Comparison of ENCODE assay signal across 9 mouse cellular contexts in the genomic region with DNA sequence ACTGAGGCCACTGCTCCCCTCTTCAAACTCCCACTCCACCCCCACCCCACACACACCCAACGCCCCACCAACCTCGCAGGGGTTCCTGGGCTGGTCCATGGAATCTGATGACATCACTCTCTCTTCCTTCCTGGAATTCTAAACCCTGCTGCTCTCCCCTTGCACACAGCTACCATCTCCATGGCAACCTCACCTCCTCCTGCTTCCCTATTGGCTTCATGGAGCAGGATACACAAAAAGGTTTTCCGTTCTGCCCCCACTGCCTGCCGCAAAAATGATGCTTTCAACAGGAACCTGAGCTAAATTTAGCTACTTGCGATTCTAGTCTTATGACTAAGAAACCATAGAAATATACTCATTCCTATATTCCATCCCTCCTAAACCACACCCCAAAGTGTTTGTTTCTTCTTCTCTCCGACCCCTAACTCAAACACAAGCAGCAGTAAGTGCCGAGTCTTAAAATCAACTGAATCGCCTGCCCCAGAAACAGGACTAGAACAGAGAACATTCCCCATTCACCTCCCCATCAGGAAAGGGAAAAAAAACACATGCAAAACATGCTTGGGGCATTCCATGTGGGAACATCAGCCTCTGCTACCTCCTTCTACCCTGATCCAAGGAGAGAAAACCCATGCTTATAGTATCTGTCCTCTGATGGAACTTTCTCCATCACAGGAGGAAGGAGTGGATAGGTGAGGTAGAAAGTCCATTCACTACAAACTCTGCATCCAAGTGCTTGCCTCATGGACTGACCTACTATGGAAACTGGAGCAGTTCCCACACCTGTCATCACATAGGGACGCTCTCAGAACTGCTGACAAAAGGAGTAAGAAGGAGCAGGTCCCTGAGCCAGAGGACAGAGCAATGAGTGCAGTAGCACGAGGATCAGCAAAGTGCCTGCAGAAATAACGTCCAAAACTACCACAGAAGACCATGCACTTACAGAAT.
DNase-seq lines count a peak whose midpoint lies in the region; ATAC-seq and TF ChIP-seq lines count a peak whose summit lies in the region.
"Had no signal": no experiment of that assay in that cellular context is flagged by ENCODE, and none has a peak within 500 bp of the region (broad histone marks: within the 10 kb centered on the region; RNA-seq: fewer than 3 reads in every experiment).

No protein-coding gene starts in this region.

- H3K4me2 ChIP-seq in forebrain, embryonic 11.5 days (ENCODE audit: low read depth, low read length, severe bottlenecking) = peak overlapping the region; percentile 42

- intact Hi-C loops in heart, postnatal 25 days (cut with DNase I) = no loop called here

- H3K27me3 ChIP-seq in forebrain, embryonic 11.5 days (ENCODE audit: control insufficient read depth, insufficient read depth, low read length) = no peaks in the 10 kb centered on the region
- H3K27me3 ChIP-seq in small intestine, adult 2 months (ENCODE audit: control insufficient read depth, insufficient read depth, low read length) = no peaks in the 10 kb centered on the region

- no peak overlapping the region for H3K4me3 ChIP-seq in lung, adult 2 months (replicated peaks; ENCODE audit: extremely low read depth, low read depth, low read length)
- peak overlapping the region; percentile 1; the same call in 1 of the 2 replicates for H3K4me3 ChIP-seq in forebrain, embryonic 11.5 days (ENCODE audit: low read depth, low read length)
- H3K4me3 ChIP-seq in small intestine, adult 2 months (ENCODE audit: low read depth, low read length) = no peak overlapping the region

- H3K9ac ChIP-seq in forebrain, embryonic 11.5 days (ENCODE audit: low read length) = peak overlapping the region; percentile 20; the same call in 1 of the 2 replicates

- H3K9me3 ChIP-seq in forebrain, embryonic 11.5 days (ENCODE audit: control insufficient read depth, low read length) = no peaks in the 10 kb centered on the region
- H3K9me3 ChIP-seq: G1E had no signal

- no peak for TF ChIP-seq POLR2A in lung, adult 2 months (IDR thresholded peaks at IDR 0.05; ENCODE audit: borderline replicate concordance, extremely low read depth, low read depth, low read length)
- no peak for TF ChIP-seq POLR2A in small intestine, adult 2 months (IDR thresholded peaks at IDR 0.05; ENCODE audit: low read depth, low read length)

- no peaks in the 10 kb centered on the region for H3K36me3 ChIP-seq in forebrain, embryonic 11.5 days (ENCODE audit: control insufficient read depth, insufficient read depth, low read length)
- no peaks in the 10 kb centered on the region for H3K36me3 ChIP-seq in small intestine, adult 2 months (ENCODE audit: control insufficient read depth, insufficient read depth, low read length)
- H3K36me3 ChIP-seq: G1E had no signal

- peak; percentile 94 for ATAC-seq in forebrain, embryonic 11.5 days (replicated peaks; ENCODE audit: low FRiP score)

- WGBS in lung, adult 2 months = 13% methylated on average over 11 of the region's 11 CpGs
- 10% methylated on average over 11 of the region's 11 CpGs for WGBS in forebrain, embryonic 11.5 days
- 54% methylated on average over 11 of the region's 11 CpGs for WGBS in small intestine, adult 2 months

- peak; percentile 40 to 61 for DNase-seq in lung, adult 18-20 months
- DNase-seq in lung, adult 2 months = no peak
- peak; percentile 80 for DNase-seq in forebrain, embryonic 11.5 days (ENCODE audit: low spot score)
- peak; percentile 59 for DNase-seq in heart, postnatal 25 days (ENCODE audit: low spot score)
- DNase-seq in layer of hippocampus, adult 9-10 months (ENCODE audit: low spot score) = peak; percentile 68
- peak; percentile 68 for DNase-seq in lung, postnatal 36 days
- DNase-seq in spleen, adult 12 weeks (ENCODE audit: low spot score) = no peak

- peaks cover 19% of the 10 kb centered on the region for H3K4me1 ChIP-seq in lung, adult 2 months (ENCODE audit: control insufficient read depth, insufficient read depth, low read length)
- H3K4me1 ChIP-seq in forebrain, embryonic 11.5 days (replicated peaks; ENCODE audit: control insufficient read depth, insufficient read depth, low read length) = peaks cover 11% of the 10 kb centered on the region; the same call in 1 of the 2 replicates
- H3K4me1 ChIP-seq in small intestine, adult 2 months (ENCODE audit: control insufficient read depth, insufficient read depth, insufficient read length, low read length) = peaks cover 3% of the 10 kb centered on the region; the same call in 1 of the 2 replicates

- H3K27ac ChIP-seq in forebrain, embryonic 11.5 days (ENCODE audit: low read depth, low read length) = peak overlapping the region; percentile 13; the same call in 1 of the 2 replicates
- peak overlapping the region; percentile 46 for H3K27ac ChIP-seq in small intestine, adult 2 months (ENCODE audit: insufficient read depth, low read depth, low read length)

- TF ChIP-seq CTCF in lung, adult 2 months (IDR thresholded peaks at IDR 0.05; ENCODE audit: insufficient read depth, low read length) = no peak
- TF ChIP-seq CTCF in small intestine, adult 2 months (IDR thresholded peaks at IDR 0.05; ENCODE audit: extremely low read depth, insufficient read length, insufficient replicate concordance, low read depth, low read length) = no peak

Comparison
In these comparisons a context has a peak if more than half of its experiments do, and no peak if none do; other contexts are left out.
1. DNase-seq: peak in lung, adult 18-20 months (2 of 2), forebrain, embryonic 11.5 days (single experiment), heart, postnatal 25 days (single experiment), layer of hippocampus, adult 9-10 months (single experiment) and lung, postnatal 36 days (single experiment); none in lung, adult 2 months (single experiment) and spleen, adult 12 weeks (single experiment).